Mouse (Mus musculus): ENCODE results near the gene Tubb4a.
"Not testable (repeated sequence)": the region's sequence is repeated elsewhere in the genome, so short reads cannot be mapped to it uniquely, and the experiment has no call there.

The Tubb4a gene

GRCm38 (mm10) chr17:57087049-57087832 is at the start of gene Tubb4a:
Tubb4a (minus strand) TSS chr17:57087782.
- DNase-seq = no peak

GRCm38 (mm10) chr17:57135635-57136034 is 48.1 kb upstream of the Tubb4a start:
- DNase-seq = no peak

- no peak for DNase-seq
Observed at GRCm38 (mm10) chr17:57134693-57135092, 47.1 kb upstream of the Tubb4a start.

- DNase-seq = not testable (repeated sequence)
Observed at GRCm38 (mm10) chr17:57134021-57134420, 46.4 kb upstream of the Tubb4a start.

GRCm38 (mm10) chr17:57131793-57132192 is 44.2 kb upstream of the Tubb4a start:
- no peak for DNase-seq

- DNase-seq = no peak
Observed at GRCm38 (mm10) chr17:57125853-57126622, 38.5 kb upstream of the Tubb4a start.

GRCm38 (mm10) chr17:57124792-57125191 is 37.2 kb upstream of the Tubb4a start:
- no peak for DNase-seq

GRCm38 (mm10) chr17:57123192-57124118 is 35.9 kb upstream of the Tubb4a start:
- no peak for DNase-seq

GRCm38 (mm10) chr17:57121856-57122255 is 34.3 kb upstream of the Tubb4a start:
- no peak for DNase-seq

- no peak for DNase-seq
Observed at GRCm38 (mm10) chr17:57118524-57119349, 31.2 kb upstream of the Tubb4a start.

GRCm38 (mm10) chr17:57116801-57117200 is 29.2 kb upstream of the Tubb4a start:
- no peak for DNase-seq

GRCm38 (mm10) chr17:57112768-57113474 is 25.3 kb upstream of the Tubb4a start:
- DNase-seq = no peak

- no peak for DNase-seq
Observed at GRCm38 (mm10) chr17:57110005-57110404, 22.4 kb upstream of the Tubb4a start.

GRCm38 (mm10) chr17:57108666-57109171 is 21.1 kb upstream of the Tubb4a start:
- no peak for DNase-seq

GRCm38 (mm10) chr17:57108040-57108665 is 20.6 kb upstream of the Tubb4a start:
- DNase-seq = no peak

GRCm38 (mm10) chr17:57107064-57107463 is 19.5 kb upstream of the Tubb4a start:
- DNase-seq = no peak

GRCm38 (mm10) chr17:57106035-57106368 is 18.4 kb upstream of the Tubb4a start:
- no peak for DNase-seq

GRCm38 (mm10) chr17:57105181-57106034 is 17.8 kb upstream of the Tubb4a start, which contains the start of gene Tnfsf9:
Tnfsf9 (plus strand) TSS chr17:57105325.
- DNase-seq = no peak

GRCm38 (mm10) chr17:57104496-57104895 is 16.9 kb upstream of the Tubb4a start:
- DNase-seq = no peak

- no peak for DNase-seq
Observed at GRCm38 (mm10) chr17:57102276-57102675, 14.7 kb upstream of the Tubb4a start.

Measured in kidney, adult 9 months (tissue).